Mouse (Mus musculus): ENCODE results near the gene Astl. TPM values are rescaled to one million over a fixed set of nuclear protein-coding genes. Genes with fewer than 3 reads are reported as not detected.

Gene Astl
- polyA plus RNA-seq, 1 experiment from 2014 or later, result not detected

GRCm38 (mm10) chr2:127372082-127372481, 33.6 kb downstream of the Astl start:
- Histone ChIP-seq H3K27ac (ENCODE audit: low read depth) (peak overlapping the region; percentile 67), H3K9me3 (ENCODE audit: low read length) (no peaks in the 10 kb centered on the region), H3K4me3 (ENCODE audit: low read depth, low read length) (no peak overlapping the region), H3K4me1 (ENCODE audit: insufficient read depth) (peaks cover 67% of the 10 kb centered on the region), H3K4me2 (ENCODE audit: low read depth, low read length) (0 out of 2 replicates have a peak overlapping the region, but pooled peaks have one; percentile 13), H3K36me3 (replicated peaks; ENCODE audit: insufficient read depth, low read length) (no peaks in the 10 kb centered on the region), H3K9ac (replicated peaks) (no peak overlapping the region), H3K27me3 (ENCODE audit: insufficient read depth, low read length) (peaks cover 4% of the 10 kb centered on the region; the same call in 1 of the 2 replicates)
- no peak for DNase-seq
- TF ChIP-seq CTCF (IDR thresholded peaks at IDR 0.05; ENCODE audit: low read depth) (no peak), EP300 (IDR thresholded peaks at IDR 0.05; ENCODE audit: low read depth) (no peak)
- WGBS (ENCODE audit: insufficient replicate concordance), result 87% methylated on average over 2 of the region's 2 CpGs
- ATAC-seq, result no peak

GRCm38 (mm10) chr2:127374131-127374530, 35.7 kb downstream of the Astl start:
- Histone ChIP-seq H3K36me3 (replicated peaks; ENCODE audit: insufficient read depth, low read length) (no peaks in the 10 kb centered on the region), H3K27me3 (ENCODE audit: insufficient read depth, low read length) (no peaks in the 10 kb centered on the region), H3K9me3 (ENCODE audit: low read length) (no peaks in the 10 kb centered on the region), H3K9ac (replicated peaks) (no peak overlapping the region), H3K4me3 (ENCODE audit: low read depth, low read length) (no peak overlapping the region), H3K4me1 (ENCODE audit: insufficient read depth) (peaks cover 65% of the 10 kb centered on the region), H3K27ac (ENCODE audit: low read depth) (peak overlapping the region; percentile 62; the same call in 1 of the 2 replicates), H3K4me2 (ENCODE audit: low read depth, low read length) (no peak overlapping the region; the same call in 1 of the 2 replicates)
- ATAC-seq (no peak), DNase-seq (no peak)
- no peak for TF ChIP-seq CTCF (IDR thresholded peaks at IDR 0.05; ENCODE audit: low read depth)
- TF ChIP-seq EP300 (IDR thresholded peaks at IDR 0.05; ENCODE audit: low read depth), result no peak
- 54% methylated on average over 3 of the region's 3 CpGs for WGBS (ENCODE audit: insufficient replicate concordance)

- Histone ChIP-seq H3K9me3 (ENCODE audit: low read length) (no peaks in the 10 kb centered on the region), H3K4me1 (ENCODE audit: insufficient read depth) (peaks cover 55% of the 10 kb centered on the region), H3K4me3 (ENCODE audit: low read depth, low read length) (no peak overlapping the region), H3K9ac (replicated peaks) (no peak overlapping the region), H3K27ac (ENCODE audit: low read depth) (peak overlapping the region; percentile 62), H3K27me3 (ENCODE audit: insufficient read depth, low read length) (no peaks in the 10 kb centered on the region), H3K36me3 (replicated peaks; ENCODE audit: insufficient read depth, low read length) (no peaks in the 10 kb centered on the region), H3K4me2 (ENCODE audit: low read depth, low read length) (0 out of 2 replicates have a peak overlapping the region, but pooled peaks have one; percentile 27)
- DNase-seq (no peak), ATAC-seq (no peak)
- TF ChIP-seq EP300 (IDR thresholded peaks at IDR 0.05; ENCODE audit: low read depth) (no peak), CTCF (IDR thresholded peaks at IDR 0.05; ENCODE audit: low read depth) (no peak)
- WGBS (ENCODE audit: insufficient replicate concordance), result 36% methylated on average over 3 of the region's 3 CpGs
Measured at GRCm38 (mm10) chr2:127375087-127375486, 36.6 kb downstream of the Astl start.

- ATAC-seq, result no peak
- no peak overlapping the region for H3K4me3 ChIP-seq (ENCODE audit: low read depth, low read length)
- no peak overlapping the region for H3K27ac ChIP-seq (ENCODE audit: low read depth)
Measured at GRCm38 (mm10) chr2:127375759-127376341, 37.4 kb downstream of the Astl start.

GRCm38 (mm10) chr2:127376423-127377051, 38.1 kb downstream of the Astl start:
- no peaks in the 10 kb centered on the region for H3K36me3 ChIP-seq (replicated peaks; ENCODE audit: insufficient read depth, low read length)
- H3K9ac ChIP-seq (replicated peaks), result no peak overlapping the region
- H3K4me1 ChIP-seq (ENCODE audit: insufficient read depth), result peaks cover 41% of the 10 kb centered on the region
- no peak overlapping the region for H3K4me3 ChIP-seq (ENCODE audit: low read depth, low read length)
- DNase-seq (no peak), ATAC-seq (no peak)
- 0 out of 2 replicates have a peak overlapping the region, but pooled peaks have one; percentile 44 for H3K27ac ChIP-seq (ENCODE audit: low read depth)
- H3K4me2 ChIP-seq (ENCODE audit: low read depth, low read length), result no peak overlapping the region
- H3K9me3 ChIP-seq (ENCODE audit: low read length), result no peaks in the 10 kb centered on the region
- 70% methylated on average over 6 of the region's 6 CpGs for WGBS (ENCODE audit: insufficient replicate concordance)
- TF ChIP-seq CTCF (IDR thresholded peaks at IDR 0.05; ENCODE audit: low read depth), result no peak
- no peaks in the 10 kb centered on the region for H3K27me3 ChIP-seq (ENCODE audit: insufficient read depth, low read length)

More at GRCm38 (mm10) chr2:127375759-127376341, 37.4 kb downstream of the Astl start:
- 46% methylated on average over 7 of the region's 7 CpGs for WGBS (ENCODE audit: insufficient replicate concordance)
- H3K9me3 ChIP-seq (ENCODE audit: low read length), result no peaks in the 10 kb centered on the region
- peak; percentile 71 for TF ChIP-seq CTCF (IDR thresholded peaks at IDR 0.05; ENCODE audit: low read depth)
- no peak for TF ChIP-seq EP300 (IDR thresholded peaks at IDR 0.05; ENCODE audit: low read depth)
- H3K27me3 ChIP-seq (ENCODE audit: insufficient read depth, low read length), result no peaks in the 10 kb centered on the region
- no peak for DNase-seq
- peaks cover 48% of the 10 kb centered on the region for H3K4me1 ChIP-seq (ENCODE audit: insufficient read depth)
- H3K9ac ChIP-seq (replicated peaks), result no peak overlapping the region
- H3K4me2 ChIP-seq (ENCODE audit: low read depth, low read length), result no peak overlapping the region
- no peaks in the 10 kb centered on the region for H3K36me3 ChIP-seq (replicated peaks; ENCODE audit: insufficient read depth, low read length)

GRCm38 (mm10) chr2:127377942-127378610, 39.6 kb downstream of the Astl start:
- WGBS (ENCODE audit: insufficient replicate concordance), result 60% methylated on average over 7 of the region's 7 CpGs
- Histone ChIP-seq H3K4me2 (ENCODE audit: low read depth, low read length) (no peak overlapping the region), H3K27ac (ENCODE audit: low read depth) (no peak overlapping the region), H3K4me3 (ENCODE audit: low read depth, low read length) (no peak overlapping the region), H3K9ac (replicated peaks) (no peak overlapping the region), H3K4me1 (ENCODE audit: insufficient read depth) (peaks cover 32% of the 10 kb centered on the region), H3K9me3 (ENCODE audit: low read length) (no peaks in the 10 kb centered on the region), H3K27me3 (ENCODE audit: insufficient read depth, low read length) (no peaks in the 10 kb centered on the region), H3K36me3 (replicated peaks; ENCODE audit: insufficient read depth, low read length) (no peaks in the 10 kb centered on the region)
- no peak for DNase-seq
- TF ChIP-seq CTCF (IDR thresholded peaks at IDR 0.05; ENCODE audit: low read depth), result no peak
- TF ChIP-seq EP300 (IDR thresholded peaks at IDR 0.05; ENCODE audit: low read depth), result no peak
- ATAC-seq, result no peak
